Mouse (Mus musculus): Measurements from ENCODE around the gene Akirin1. TPM values are rescaled to one million over a fixed set of nuclear protein-coding genes. Genes with fewer than 3 reads are reported as not detected.

The Akirin1 gene
- total and polyA plus RNA-seq, 3 experiments = 27.9 to 52.1 (median 35.6) TPM

DNA sequence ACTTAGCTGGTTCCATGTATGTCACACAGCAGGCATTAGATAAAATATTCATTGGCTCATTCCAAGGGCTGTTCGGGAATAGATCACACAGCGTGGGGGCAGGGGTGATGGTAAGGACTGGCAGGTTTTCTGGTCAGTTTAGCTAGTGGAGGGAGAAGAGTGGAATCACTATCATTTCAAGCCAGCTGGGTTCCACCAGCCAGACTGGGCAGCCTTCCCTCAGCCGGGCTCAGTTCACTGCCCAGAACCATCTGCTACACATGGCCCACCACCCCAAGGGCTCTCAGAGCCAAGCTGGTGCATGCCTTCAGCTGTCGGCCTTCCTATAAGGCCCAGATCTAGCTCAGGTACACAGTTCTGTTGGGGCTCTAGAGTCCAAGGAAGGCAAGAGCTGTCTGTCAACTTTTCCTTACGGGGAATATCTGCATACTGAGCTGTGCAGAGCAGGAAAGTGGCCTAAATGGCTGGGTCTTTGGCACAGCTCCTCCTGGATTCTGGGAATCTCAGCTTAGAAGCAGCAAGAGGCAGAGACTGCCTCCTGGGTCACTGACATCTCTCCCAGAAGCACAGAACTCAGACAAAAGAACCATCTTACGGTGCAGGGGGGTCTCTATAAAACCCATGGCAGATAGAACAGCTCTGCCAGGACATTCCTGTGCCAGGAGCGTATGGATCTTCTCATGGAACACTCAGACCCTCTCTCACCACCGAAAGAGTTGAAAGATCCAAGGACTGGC lies 64.5 kb downstream of the Akirin1 start:
- Histone ChIP-seq H3K4me2 (ENCODE audit: insufficient read depth, low read depth, poor library complexity, severe bottlenecking) (no peak overlapping the region), H3K9me3 (replicated peaks; ENCODE audit: low read length) (peaks cover 5% of the 10 kb centered on the region), H3K9ac (ENCODE audit: insufficient read depth, low read depth) (no peak overlapping the region), H3K36me3 (replicated peaks in 1 of 2; ENCODE audit: control insufficient read depth in 1 of 2, insufficient read depth in 1 of 2, low read length in 1 of 2) (no peaks in the 10 kb centered on the region), H3K79me2 (replicated peaks; ENCODE audit: control insufficient read depth, extremely low read depth, insufficient read depth, poor library complexity, severe bottlenecking) (no peaks in the 10 kb centered on the region), H3K27ac (ENCODE audit: insufficient read depth, low read depth) (no peak overlapping the region), H3K4me1 (ENCODE audit: control insufficient read depth in 1 of 2, insufficient read depth in 2 of 2) (peaks cover 4 to 6% of the 10 kb centered on the region in 2 experiments; a peak in 3 of 4 replicates), H3K4me3 (replicated peaks in 1 of 3; ENCODE audit: low read depth in 2 of 3, low read length in 2 of 3, poor library complexity in 1 of 3) (no peak overlapping the region), H3K27me3 (replicated peaks) (peaks cover 68% of the 10 kb centered on the region)
- DNase-seq (ENCODE audit: extremely low read depth) = no peak
- in situ Hi-C loops (cut with MboI; ENCODE audit: low pct_ligation_motif_present, low pct_unique_long_range_greater_than_20kb, low sequenced_read_pairs) = no loop called here
- TF ChIP-seq GABPA (IDR thresholded peaks at IDR 0.05; ENCODE audit: insufficient replicate concordance, low read depth, low read length) (no peak), ZC3H11A (IDR thresholded peaks at IDR 0.05; ENCODE audit: low read depth, low read length) (no peak), SIN3A (IDR thresholded peaks at IDR 0.05; ENCODE audit: low read length) (no peak), RAD21 (IDR thresholded peaks at IDR 0.05; ENCODE audit: low read depth, low read length) (no peak), SMC3 (IDR thresholded peaks at IDR 0.05; ENCODE audit: low read depth, low read length) (no peak), ZKSCAN1 (IDR thresholded peaks at IDR 0.05; ENCODE audit: borderline replicate concordance, low read depth, low read length) (no peak), E2F4 (IDR thresholded peaks at IDR 0.05; ENCODE audit: insufficient replicate concordance, low read depth, low read length) (no peak), KAT2A (IDR thresholded peaks at IDR 0.05; ENCODE audit: insufficient replicate concordance, low read length) (no peak), ETS1 (conservative IDR thresholded peaks at IDR 0.05; ENCODE audit: low read depth, low read length) (no peak), RCOR1 (conservative IDR thresholded peaks at IDR 0.05; ENCODE audit: low read depth, low read length) (no peak), BHLHE40 (IDR thresholded peaks at IDR 0.05; ENCODE audit: low read depth, low read length) (no peak), USF2 (conservative IDR thresholded peaks at IDR 0.05; ENCODE audit: low read depth, low read length) (no peak), HCFC1 (IDR thresholded peaks at IDR 0.05; ENCODE audit: low read depth, low read length) (no peak), POLR2A (IDR thresholded peaks at IDR 0.05; ENCODE audit: low read depth, low read length) (no peak)
- dilution Hi-C loops (cut with MboI; ENCODE audit: extremely low pct_ligation_motif_present, extremely low pct_unique_long_range_greater_than_20kb, low sequenced_read_pairs) = no loop called here

DNA sequence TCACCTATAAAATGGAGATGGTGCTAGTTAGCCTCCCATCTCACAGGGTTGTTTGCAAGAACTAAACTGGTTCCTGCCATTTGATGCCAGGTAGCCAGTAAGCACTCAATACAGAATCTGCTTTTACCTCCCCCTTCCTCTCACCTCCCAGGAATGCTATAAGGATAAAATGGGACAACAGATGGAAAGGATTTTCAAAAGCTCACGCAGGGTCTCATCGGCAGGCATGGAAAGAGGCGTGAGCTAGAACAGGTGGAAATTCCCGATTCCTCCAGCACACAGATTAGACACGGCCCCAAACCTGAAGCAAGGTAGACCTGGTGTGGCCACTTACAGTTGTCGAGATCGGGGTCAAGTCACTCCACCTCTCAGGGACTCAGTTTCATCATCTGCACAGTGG lies 65.1 kb downstream of the Akirin1 start:
- no peak overlapping the region for H3K9ac ChIP-seq (ENCODE audit: insufficient read depth, low read depth)
- H3K27ac ChIP-seq (ENCODE audit: insufficient read depth, low read depth) = no peak overlapping the region
- no peak overlapping the region for H3K4me3 ChIP-seq (replicated peaks in 1 of 3; ENCODE audit: low read depth in 2 of 3, low read length in 2 of 3, poor library complexity in 1 of 3)
- dilution Hi-C loops (cut with MboI; ENCODE audit: extremely low pct_ligation_motif_present, extremely low pct_unique_long_range_greater_than_20kb, low sequenced_read_pairs) (no loop called here), in situ Hi-C loops (cut with MboI; ENCODE audit: low pct_ligation_motif_present, low pct_unique_long_range_greater_than_20kb, low sequenced_read_pairs) (no loop called here)
- no peaks in the 10 kb centered on the region for H3K36me3 ChIP-seq (replicated peaks in 1 of 2; ENCODE audit: control insufficient read depth in 1 of 2, insufficient read depth in 1 of 2, low read length in 1 of 2)
- peaks cover 4 to 6% of the 10 kb centered on the region in 2 experiments; a peak in 3 of 4 replicates for H3K4me1 ChIP-seq (ENCODE audit: control insufficient read depth in 1 of 2, insufficient read depth in 2 of 2)
- H3K4me2 ChIP-seq (ENCODE audit: insufficient read depth, low read depth, poor library complexity, severe bottlenecking) = no peak overlapping the region
- no peak for DNase-seq (ENCODE audit: extremely low read depth)
- no peaks in the 10 kb centered on the region for H3K79me2 ChIP-seq (replicated peaks; ENCODE audit: control insufficient read depth, extremely low read depth, insufficient read depth, poor library complexity, severe bottlenecking)
- peaks cover 5% of the 10 kb centered on the region for H3K9me3 ChIP-seq (replicated peaks; ENCODE audit: low read length)
- H3K27me3 ChIP-seq (replicated peaks) = peaks cover 64% of the 10 kb centered on the region
- no peak for TF ChIP-seq TBP (conservative IDR thresholded peaks at IDR 0.05; ENCODE audit: low read depth, low read length)
- TF ChIP-seq ZKSCAN1 (IDR thresholded peaks at IDR 0.05; ENCODE audit: borderline replicate concordance, low read depth, low read length) = no peak
- TF ChIP-seq NELFE (IDR thresholded peaks at IDR 0.05; ENCODE audit: low read depth, low read length) = no peak
- no peak for TF ChIP-seq KAT2A (IDR thresholded peaks at IDR 0.05; ENCODE audit: insufficient replicate concordance, low read length)
- TF ChIP-seq BHLHE40 (IDR thresholded peaks at IDR 0.05; ENCODE audit: low read depth, low read length) = no peak
- no peak for TF ChIP-seq UBTF (IDR thresholded peaks at IDR 0.05; ENCODE audit: low read depth, low read length)
- no peak for TF ChIP-seq USF2 (conservative IDR thresholded peaks at IDR 0.05; ENCODE audit: low read depth, low read length)
- TF ChIP-seq JUN (IDR thresholded peaks at IDR 0.05; ENCODE audit: insufficient read depth, low read depth, low read length) = no peak
- TF ChIP-seq USF1 (IDR thresholded peaks at IDR 0.05; ENCODE audit: low read depth, low read length) = no peak
- TF ChIP-seq RCOR1 (conservative IDR thresholded peaks at IDR 0.05; ENCODE audit: low read depth, low read length) = no peak
- no peak for TF ChIP-seq ZMIZ1 (IDR thresholded peaks at IDR 0.05; ENCODE audit: low read depth, low read length)

Data from CH12.LX (cell line).